Mouse (Mus musculus) neutrophil, adult 5-6 weeks (primary cell): Measurements from ENCODE around the gene Rmnd5a. TPM values are rescaled to one million over a fixed set of nuclear protein-coding genes. Genes with fewer than 3 reads are reported as not detected.

Experiments
- ATAC-seq: fragments of 151-379, 151-347 bp; 2 replicates; pipeline ENCODE4 v1.8.0; 2017; ENCODE audit warnings: mild to moderate bottlenecking, moderate TSS enrichment; ENCODE audit not compliant: insufficient number of reproducible peaks, poor library complexity, low FRiP score, severe bottlenecking; ENCODE audit errors: extremely low read depth
- total RNA-seq: library from RNA; stranded (forward); fragments of 200-1000 nt; gene quantifications from 2 replicates; pipeline ENCODE4 v1.2.3, GENCODE M21; 2017

Gene Rmnd5a
- total RNA-seq, 1 experiment from 2014 or later = 81.4 TPM

- ATAC-seq = no peak
Measured at GRCm38 (mm10) chr6:71381654-71382053, 58.8 kb downstream of the Rmnd5a start.

GRCm38 (mm10) chr6:71376711-71377110, 63.7 kb downstream of the Rmnd5a start:
- ATAC-seq = no peak

GRCm38 (mm10) chr6:71374921-71375320, 65.5 kb downstream of the Rmnd5a start:
- no peak for ATAC-seq

- no peak for ATAC-seq
Measured at GRCm38 (mm10) chr6:71374311-71374829, 66.1 kb downstream of the Rmnd5a start.

- no peak for ATAC-seq
Measured at GRCm38 (mm10) chr6:71373249-71373775, 67.1 kb downstream of the Rmnd5a start, which contains the start of gene Cd8a. Gene Cd8a (plus strand): TSS chr6:71373427.

- no peak for ATAC-seq
Measured at GRCm38 (mm10) chr6:71372041-71372720, 68.3 kb downstream of the Rmnd5a start.

GRCm38 (mm10) chr6:71371085-71371605, 69.3 kb downstream of the Rmnd5a start:
- ATAC-seq = no peak

GRCm38 (mm10) chr6:71369416-71369815, 71.0 kb downstream of the Rmnd5a start:
- ATAC-seq = no peak

- no peak for ATAC-seq
Measured at GRCm38 (mm10) chr6:71363995-71364394, 76.4 kb downstream of the Rmnd5a start.

GRCm38 (mm10) chr6:71361156-71361670, 79.2 kb downstream of the Rmnd5a start:
- no peak for ATAC-seq

GRCm38 (mm10) chr6:71360751-71361150, 79.7 kb downstream of the Rmnd5a start:
- ATAC-seq = no peak

- ATAC-seq = no peak
Measured at GRCm38 (mm10) chr6:71360221-71360620, 80.2 kb downstream of the Rmnd5a start.

- ATAC-seq = no peak
Measured at GRCm38 (mm10) chr6:71357493-71357892, 82.9 kb downstream of the Rmnd5a start.

GRCm38 (mm10) chr6:71353722-71354121, 86.7 kb downstream of the Rmnd5a start:
- no peak for ATAC-seq

GRCm38 (mm10) chr6:71352866-71353427, 87.5 kb downstream of the Rmnd5a start:
- no peak for ATAC-seq

GRCm38 (mm10) chr6:71352201-71352600, 88.2 kb downstream of the Rmnd5a start:
- no peak for ATAC-seq

- ATAC-seq = no peak
Measured at GRCm38 (mm10) chr6:71351201-71351600, 89.2 kb downstream of the Rmnd5a start.

GRCm38 (mm10) chr6:71348006-71348405, 92.4 kb downstream of the Rmnd5a start:
- ATAC-seq = no peak

- no peak for ATAC-seq
Measured at GRCm38 (mm10) chr6:71341179-71341578, 99.3 kb downstream of the Rmnd5a start.

- ATAC-seq = no peak
Measured at GRCm38 (mm10) chr6:71339351-71339750, 101.1 kb downstream of the Rmnd5a start.
